Mouse (Mus musculus) neural tube, embryonic 14.5 days (tissue): Measurements from ENCODE around the gene Magi2. TPM values are rescaled to one million over a fixed set of nuclear protein-coding genes. Genes with fewer than 3 reads are reported as not detected.

Experiments used
- ATAC-seq: fragments of 200-750 bp; cut with Nextera tagmentation; 2 replicates; pipeline ENCODE4 v1.8.0; 2017; ENCODE audit warnings: low read depth, mild to moderate bottlenecking, moderate TSS enrichment, moderate library complexity
- H3K27ac ChIP-seq: fragments of 300-500 bp; sonication (generic); 2 replicates; pipeline ENCODE4 v1.5.1; 2014; ENCODE audit warnings: low read depth, mild to moderate bottlenecking, control low read depth, low read length, moderate library complexity, mixed read lengths
- H3K27me3 ChIP-seq: fragments of 300-500 bp; sonication (generic); 2 replicates; pipeline ENCODE4 v1.6.1; 2014; ENCODE audit warnings: low read length; ENCODE audit not compliant: control insufficient read depth, insufficient read depth
- H3K36me3 ChIP-seq: fragments of 300-500 bp; sonication (generic); 2 replicates; pipeline ENCODE4 v1.6.1; 2014; ENCODE audit warnings: low read length, mixed read lengths; ENCODE audit not compliant: control insufficient read depth, insufficient read depth
- H3K4me1 ChIP-seq: fragments of 300-500 bp; sonication (generic); 2 replicates; pipeline ENCODE4 v1.6.1; 2014; ENCODE audit warnings: low read length; ENCODE audit not compliant: control insufficient read depth, insufficient read depth
- H3K4me2 ChIP-seq: fragments of 300-500 bp; sonication (generic); 2 replicates; pipeline ENCODE4 v1.6.1; 2014; ENCODE audit warnings: mild to moderate bottlenecking, low read depth, low read length, control low read depth
- H3K4me3 ChIP-seq: fragments of 300-500 bp; sonication (generic); 2 replicates; pipeline ENCODE4 v1.5.1; 2014; ENCODE audit warnings: low read depth, low read length, control low read depth, mixed read lengths
- H3K9ac ChIP-seq: fragments of 300-500 bp; sonication (generic); replicated peaks from 2 replicates; pipeline ENCODE4 v1.6.1; 2014; ENCODE audit warnings: low read depth, mild to moderate bottlenecking, control low read depth, low read length, mixed read lengths
- H3K9me3 ChIP-seq: fragments of 300-500 bp; sonication (generic); 2 replicates; pipeline ENCODE4 v1.6.1; 2016; ENCODE audit warnings: low read length; ENCODE audit not compliant: control insufficient read depth
- WGBS: fragments of 180-500 bp; shearing (Covaris S2); extraction: QIAGEN DNeasy Blood & Tissue Kit; methylation state at CpG from one replicate; pipeline ENCODE4 v1.1.7; 2014; 5-methylcytosine and 5-hydroxymethylcytosine counted together
- polyA plus RNA-seq: library from polyadenylated mRNA; unstranded; fragments of >200 nt; fragmentation: Nextera tagmentation; extraction: Ambion mirVana; gene quantifications from 2 replicates; pipeline ENCODE4 v1.2.1, GENCODE M21; 2014

The Magi2 gene
- polyA plus RNA-seq, 1 experiment from 2014 or later = 50.2 TPM

DNA sequence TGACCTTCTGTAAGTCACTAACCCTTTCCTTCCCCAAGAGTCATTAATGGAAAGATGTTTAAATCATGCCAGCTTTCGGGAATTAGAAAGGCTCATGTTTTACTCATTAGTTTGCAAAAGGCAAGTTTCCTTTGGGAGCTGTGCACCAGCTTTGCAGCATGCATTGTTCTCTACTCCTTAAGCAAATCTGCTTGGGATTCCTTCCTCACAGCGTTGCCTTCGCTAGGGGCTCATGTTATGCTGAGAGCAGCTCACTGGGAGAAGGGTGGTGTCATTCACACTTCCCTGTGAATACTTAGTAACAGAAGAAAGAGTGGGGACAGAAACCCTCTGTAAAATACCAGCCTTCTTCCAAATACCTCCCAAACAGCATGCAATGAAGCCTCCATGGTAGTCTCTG, 1349.0 kb downstream of the Magi2 start:
- Histone ChIP-seq H3K9me3 (no peaks in the 10 kb centered on the region), H3K9ac (no peak overlapping the region), H3K27ac (no peak overlapping the region), H3K4me1 (no peaks in the 10 kb centered on the region), H3K4me2 (no peak overlapping the region), H3K4me3 (no peak overlapping the region), H3K36me3 (0 out of 2 replicates have a peak, but pooled peaks cover 2% of the 10 kb centered on the region), H3K27me3 (no peaks in the 10 kb centered on the region)
- WGBS = 29% methylated on average over 3 of the region's 3 CpGs
- ATAC-seq = no peak

- Histone ChIP-seq H3K4me1 (no peaks in the 10 kb centered on the region), H3K27ac (no peak overlapping the region), H3K4me3 (no peak overlapping the region), H3K9me3 (no peaks in the 10 kb centered on the region), H3K36me3 (0 out of 2 replicates have a peak, but pooled peaks cover 2% of the 10 kb centered on the region), H3K27me3 (no peaks in the 10 kb centered on the region), H3K9ac (no peak overlapping the region), H3K4me2 (no peak overlapping the region)
- ATAC-seq = no peak
Observed at GRCm38 (mm10) chr5:20576266-20576665, 1349.4 kb downstream of the Magi2 start.

- no peaks in the 10 kb centered on the region for H3K9me3 ChIP-seq
- no peak overlapping the region for H3K27ac ChIP-seq
- no peaks in the 10 kb centered on the region for H3K27me3 ChIP-seq
- 91% methylated on average over 3 of the region's 3 CpGs for WGBS
- no peak for ATAC-seq
- no peak overlapping the region for H3K4me2 ChIP-seq
- H3K9ac ChIP-seq = no peak overlapping the region
- no peak overlapping the region for H3K4me3 ChIP-seq
- no peaks in the 10 kb centered on the region for H3K36me3 ChIP-seq
- peaks cover 4% of the 10 kb centered on the region; the same call in 1 of the 2 replicates for H3K4me1 ChIP-seq
Observed at GRCm38 (mm10) chr5:20578666-20579065, 1351.8 kb downstream of the Magi2 start.

- 89% methylated on average over 4 of the region's 4 CpGs for WGBS
- Histone ChIP-seq H3K9me3 (no peaks in the 10 kb centered on the region), H3K27me3 (no peaks in the 10 kb centered on the region), H3K4me2 (no peak overlapping the region), H3K4me1 (peaks cover 4% of the 10 kb centered on the region; the same call in 1 of the 2 replicates), H3K27ac (no peak overlapping the region), H3K36me3 (no peaks in the 10 kb centered on the region), H3K9ac (no peak overlapping the region), H3K4me3 (no peak overlapping the region)
- no peak for ATAC-seq
Observed at GRCm38 (mm10) chr5:20580619-20581018, 1353.8 kb downstream of the Magi2 start.

- no peak overlapping the region for H3K9ac ChIP-seq
- 24% methylated on average over 10 of the region's 10 CpGs for WGBS
- H3K4me1 ChIP-seq = peaks cover 4% of the 10 kb centered on the region; the same call in 1 of the 2 replicates
- no peaks in the 10 kb centered on the region for H3K9me3 ChIP-seq
- H3K4me3 ChIP-seq = no peak overlapping the region
- no peaks in the 10 kb centered on the region for H3K36me3 ChIP-seq
- H3K27ac ChIP-seq = peak overlapping the region; percentile 28; the same call in 1 of the 2 replicates
- ATAC-seq = peak; percentile 80
- H3K4me2 ChIP-seq = no peak overlapping the region
- no peaks in the 10 kb centered on the region for H3K27me3 ChIP-seq
Observed at GRCm38 (mm10) chr5:20582995-20583435, 1356.2 kb downstream of the Magi2 start.

DNA sequence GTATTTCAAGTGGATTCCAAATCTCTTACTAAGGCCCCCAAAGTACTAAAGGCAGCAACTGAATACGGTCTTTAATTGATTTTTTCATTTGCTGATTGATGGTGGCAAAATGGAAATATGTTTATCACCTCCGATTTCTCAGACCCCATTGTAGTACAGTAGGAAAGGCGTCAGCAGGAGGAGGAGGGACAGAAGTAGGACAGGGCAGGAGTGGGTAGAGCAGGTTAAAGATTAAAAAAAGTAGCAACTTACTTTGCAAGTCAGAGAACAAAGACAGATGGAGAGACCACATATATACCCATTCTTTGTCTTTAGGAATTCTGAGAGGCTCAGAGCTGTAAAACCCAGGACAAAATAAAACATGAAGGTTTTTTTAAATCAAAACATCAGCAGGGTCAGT, 1356.8 kb downstream of the Magi2 start:
- no peaks in the 10 kb centered on the region for H3K36me3 ChIP-seq
- no peak overlapping the region for H3K4me2 ChIP-seq
- H3K9me3 ChIP-seq = no peaks in the 10 kb centered on the region
- H3K27ac ChIP-seq = no peak overlapping the region
- ATAC-seq = 0 out of 2 replicates have a peak, but pooled peaks have one; percentile 55
- no peak overlapping the region for H3K4me3 ChIP-seq
- 40% methylated on average over 3 of the region's 3 CpGs for WGBS
- H3K4me1 ChIP-seq = peaks cover 4% of the 10 kb centered on the region; the same call in 1 of the 2 replicates
- no peak overlapping the region for H3K9ac ChIP-seq
- H3K27me3 ChIP-seq = no peaks in the 10 kb centered on the region

DNA sequence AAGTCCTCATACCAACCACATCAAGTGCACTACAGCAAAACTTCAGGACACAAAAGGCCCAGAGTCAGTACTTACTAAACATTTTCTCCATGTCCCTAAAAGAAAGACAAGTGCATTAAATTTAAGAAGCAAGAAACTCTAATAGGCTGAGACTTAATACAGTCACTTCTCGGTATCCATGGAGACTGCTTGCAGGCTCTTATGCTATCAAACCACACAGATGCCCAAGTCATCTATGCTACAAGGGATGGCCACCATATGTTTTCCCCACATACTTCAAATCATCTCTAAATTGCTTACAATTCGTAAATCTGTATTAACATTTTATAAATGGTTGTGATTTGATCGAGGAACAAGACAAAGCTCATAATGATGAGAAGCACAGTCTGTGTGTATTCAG, 1357.9 kb downstream of the Magi2 start:
- H3K9ac ChIP-seq = no peak overlapping the region
- no peaks in the 10 kb centered on the region for H3K9me3 ChIP-seq
- peaks cover 4% of the 10 kb centered on the region; the same call in 1 of the 2 replicates for H3K4me1 ChIP-seq
- no peaks in the 10 kb centered on the region for H3K36me3 ChIP-seq
- WGBS = 78% methylated on average over 3 of the region's 3 CpGs
- no peak for ATAC-seq
- no peak overlapping the region for H3K4me2 ChIP-seq
- H3K4me3 ChIP-seq = no peak overlapping the region
- H3K27me3 ChIP-seq = no peaks in the 10 kb centered on the region
- no peak overlapping the region for H3K27ac ChIP-seq

- no peak overlapping the region for H3K27ac ChIP-seq
- H3K9me3 ChIP-seq = no peaks in the 10 kb centered on the region
- WGBS = 67% methylated on average over 3 of the region's 3 CpGs
- no peak overlapping the region for H3K4me3 ChIP-seq
- H3K9ac ChIP-seq = no peak overlapping the region
- H3K36me3 ChIP-seq = no peaks in the 10 kb centered on the region
- no peak for ATAC-seq
- no peak overlapping the region for H3K4me2 ChIP-seq
- H3K27me3 ChIP-seq = no peaks in the 10 kb centered on the region
- H3K4me1 ChIP-seq = no peaks in the 10 kb centered on the region
Observed at GRCm38 (mm10) chr5:20589731-20590130, 1362.9 kb downstream of the Magi2 start.

DNA sequence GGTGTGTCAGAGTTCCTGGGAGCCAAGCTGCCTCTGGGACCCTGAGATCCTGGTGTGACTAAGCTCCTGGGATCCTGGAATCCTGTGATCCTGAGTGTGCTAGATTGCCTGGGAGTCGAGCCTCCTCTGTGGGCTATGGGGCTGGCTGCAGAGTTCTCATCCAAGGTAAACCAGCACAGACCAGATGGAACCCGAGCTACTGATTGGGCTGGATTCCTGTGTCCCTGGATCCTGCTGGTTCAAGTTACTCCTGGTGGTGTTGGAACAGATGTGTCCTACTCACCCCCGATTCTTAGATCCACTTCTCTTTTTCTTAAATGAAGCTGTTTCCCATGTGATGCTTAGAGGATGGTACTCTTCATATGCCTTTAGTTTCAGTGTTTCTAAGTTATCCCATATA, 1371.4 kb downstream of the Magi2 start:
- Histone ChIP-seq H3K27ac (no peak overlapping the region), H3K27me3 (no peaks in the 10 kb centered on the region), H3K9ac (no peak overlapping the region), H3K36me3 (peaks cover 3% of the 10 kb centered on the region; the same call in 1 of the 2 replicates), H3K9me3 (no peaks in the 10 kb centered on the region), H3K4me3 (no peak overlapping the region), H3K4me2 (no peak overlapping the region), H3K4me1 (no peaks in the 10 kb centered on the region)
- ATAC-seq = no peak
- 84% methylated on average over 3 of the region's 3 CpGs for WGBS
